Mouse (Mus musculus) urinary bladder, postnatal 10 days (tissue): ENCODE data around the gene Acadsb.

Experiments used
- DNase-seq: peaks from one replicate; pipeline ENCODE4 v3.0.0; 2022; ENCODE audit warnings: low spot score

Acadsb gene

GRCm38 (mm10) chr7:131465735-131466134, 55.3 kb downstream of the Acadsb start:
- no peak for DNase-seq

GRCm38 (mm10) chr7:131467312-131467711, 56.9 kb downstream of the Acadsb start:
- no peak for DNase-seq

- DNase-seq, result no peak
Measured at GRCm38 (mm10) chr7:131469506-131469905, 59.1 kb downstream of the Acadsb start.

- no peak for DNase-seq
Measured at GRCm38 (mm10) chr7:131471551-131471950, 61.1 kb downstream of the Acadsb start.

- no peak for DNase-seq
Measured at GRCm38 (mm10) chr7:131477140-131477539, 66.7 kb downstream of the Acadsb start.

- no peak for DNase-seq
Measured at GRCm38 (mm10) chr7:131478403-131478802, 68.0 kb downstream of the Acadsb start.
